Mouse (Mus musculus): ENCODE data around the gene Ppp4c.

DNA sequence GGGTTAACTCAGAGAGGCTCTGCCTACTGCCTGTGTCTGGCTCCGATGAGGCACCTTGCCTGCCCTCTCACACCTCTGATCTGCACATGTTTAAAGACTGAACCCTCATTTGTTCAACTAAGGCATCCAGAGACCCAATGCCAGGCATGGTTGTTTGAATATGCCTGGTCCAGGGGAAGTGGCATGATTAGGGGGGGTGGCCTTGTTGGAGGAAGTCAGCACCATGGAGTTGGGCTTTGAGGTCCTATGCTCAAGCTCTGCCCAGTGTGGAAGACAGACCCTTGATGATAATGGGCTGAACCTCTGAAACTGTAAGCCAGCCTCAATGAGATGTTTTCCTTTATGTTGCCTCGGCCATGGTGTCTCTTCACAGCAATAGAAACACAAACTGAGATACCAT is 18.9 kb downstream of the Ppp4c start:
- TF ChIP-seq POLR2A (IDR thresholded peaks at IDR 0.05; ENCODE audit: insufficient read depth, low read length) (no peak), CTCF (IDR thresholded peaks at IDR 0.05; ENCODE audit: low read depth, low read length) (no peak), EP300 (IDR thresholded peaks at IDR 0.05; ENCODE audit: insufficient read depth, low read depth, low read length) (no peak)

Data from ES-Bruce4 (cell line).